Mouse (Mus musculus): ENCODE measurements at regions not wholly inside any gene's neighbourhood (a gene's known extent, or its start where the extent isn't known, plus 50 kb on each side); places are given as distances from the start of the nearest gene placed in this dataset.

DNA sequence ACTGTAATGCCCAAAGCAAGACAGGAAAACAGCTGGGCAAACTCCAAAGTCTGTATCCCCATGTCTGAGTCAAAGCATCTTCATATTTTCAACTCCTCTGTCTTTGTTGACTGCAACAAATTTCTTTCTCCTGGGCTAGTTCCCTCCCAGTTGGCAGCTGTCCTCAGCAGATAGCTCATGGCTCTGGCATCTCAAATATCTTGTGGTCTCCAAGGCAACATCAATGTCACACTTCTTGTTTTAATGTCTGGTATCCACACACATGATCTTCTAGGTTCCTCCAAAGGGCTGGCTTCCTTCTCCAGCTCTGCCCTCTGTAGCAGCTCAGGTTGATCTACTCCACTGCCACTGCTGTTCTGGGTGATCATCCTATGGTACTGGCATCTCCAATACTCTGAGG is 242.0 kb upstream of the Zfp804b start:
- TF ChIP-seq CTCF (IDR thresholded peaks at IDR 0.05; ENCODE audit: low read depth) (no peak), EP300 (IDR thresholded peaks at IDR 0.05; ENCODE audit: low read depth) (no peak)

Data from heart, postnatal 0 days (tissue).